Mouse (Mus musculus) splenic B cell, adult 2 months (primary cell): Measurements from ENCODE around the gene Kcne2.

ENCODE experiments used
- DNase-seq: peaks from one replicate; pipeline ENCODE4 v3.0.0-alpha.2; 2011; ENCODE audit warnings: low read depth, low spot score
- H3K27me3 ChIP-seq: 2 replicates; pipeline ENCODE4 v1.6.1; 2012; ENCODE audit warnings: mild to moderate bottlenecking, low read length, moderate library complexity, mixed read lengths; ENCODE audit not compliant: control insufficient read depth, poor library complexity, insufficient read depth, severe bottlenecking
- H3K36me3 ChIP-seq: 2 replicates; pipeline ENCODE4 v1.6.1; 2012; ENCODE audit warnings: mild to moderate bottlenecking, low read length, moderate library complexity, mixed read lengths; ENCODE audit not compliant: control insufficient read depth, poor library complexity, insufficient read depth, severe bottlenecking

Gene Kcne2

GRCm38 (mm10) chr16:92324309-92325061 is 32.3 kb downstream of the Kcne2 start:
- no peak for DNase-seq
- Histone ChIP-seq H3K27me3 (no peaks in the 10 kb centered on the region), H3K36me3 (no peaks in the 10 kb centered on the region)

- Histone ChIP-seq H3K27me3 (no peaks in the 10 kb centered on the region), H3K36me3 (no peaks in the 10 kb centered on the region)
- DNase-seq = no peak
Observed at GRCm38 (mm10) chr16:92325062-92325406, 32.8 kb downstream of the Kcne2 start.

GRCm38 (mm10) chr16:92327911-92328310 is 35.7 kb downstream of the Kcne2 start:
- no peak for DNase-seq
- H3K36me3 ChIP-seq = no peaks in the 10 kb centered on the region
- no peaks in the 10 kb centered on the region for H3K27me3 ChIP-seq

GRCm38 (mm10) chr16:92330966-92331365 is 38.8 kb downstream of the Kcne2 start:
- no peaks in the 10 kb centered on the region for H3K27me3 ChIP-seq
- no peak for DNase-seq
- H3K36me3 ChIP-seq = no peaks in the 10 kb centered on the region

GRCm38 (mm10) chr16:92334600-92334999 is 42.4 kb downstream of the Kcne2 start:
- no peak for DNase-seq
- H3K36me3 ChIP-seq = no peaks in the 10 kb centered on the region
- H3K27me3 ChIP-seq = no peaks in the 10 kb centered on the region

- no peaks in the 10 kb centered on the region for H3K36me3 ChIP-seq
- peak; percentile 70 for DNase-seq
- H3K27me3 ChIP-seq = no peaks in the 10 kb centered on the region
Observed at GRCm38 (mm10) chr16:92336280-92336679, 44.1 kb downstream of the Kcne2 start.

GRCm38 (mm10) chr16:92340612-92341511 is 48.7 kb downstream of the Kcne2 start:
- Histone ChIP-seq H3K36me3 (no peaks in the 10 kb centered on the region), H3K27me3 (no peaks in the 10 kb centered on the region; the same call in 1 of the 2 replicates)
- DNase-seq = peak; percentile 68

GRCm38 (mm10) chr16:92345177-92345576 is 53.0 kb downstream of the Kcne2 start:
- no peak for DNase-seq
- Histone ChIP-seq H3K27me3 (no peaks in the 10 kb centered on the region; the same call in 1 of the 2 replicates), H3K36me3 (no peaks in the 10 kb centered on the region)

- Histone ChIP-seq H3K36me3 (no peaks in the 10 kb centered on the region), H3K27me3 (no peaks in the 10 kb centered on the region; the same call in 1 of the 2 replicates)
- DNase-seq = no peak
Observed at GRCm38 (mm10) chr16:92346297-92346916, 54.2 kb downstream of the Kcne2 start.
